In the genomic region with DNA sequence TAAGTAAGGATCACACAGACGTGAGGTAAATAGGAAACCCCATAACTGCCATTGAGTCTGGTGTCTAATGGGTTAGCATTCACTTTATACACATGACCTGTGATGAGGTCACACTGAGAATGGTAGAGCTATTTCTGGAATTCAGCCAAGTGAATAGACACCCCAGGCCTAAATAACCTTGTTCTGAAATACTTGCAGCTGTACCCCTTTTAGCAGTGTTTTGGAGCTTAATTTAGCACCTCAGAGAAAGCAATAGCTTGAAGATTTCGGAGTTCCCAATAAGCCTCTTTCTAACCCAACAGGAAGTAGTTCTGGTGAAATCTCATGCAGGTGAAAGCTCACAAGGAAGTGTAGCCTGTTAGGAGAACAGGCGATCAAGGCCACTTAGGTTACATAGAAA, we compare ENCODE assay signal across 19 mouse cellular contexts. TPM values are rescaled to one million over a fixed set of nuclear protein-coding genes. Genes with fewer than 3 reads are reported as not detected.
DNase-seq lines count a peak whose midpoint lies in the region; ATAC-seq and TF ChIP-seq lines count a peak whose summit lies in the region.
"Had no signal": no experiment of that assay in that cellular context is flagged by ENCODE, and none has a peak within 500 bp of the region (broad histone marks: within the 10 kb centered on the region; RNA-seq: fewer than 3 reads in every experiment).

A gene (minus strand): TSS at position 101 of the 400 bp plus-strand sequence.

- no peaks in the 10 kb centered on the region for H3K9me3 ChIP-seq in forebrain, embryonic 10.5 days
- no peaks in the 10 kb centered on the region for H3K9me3 ChIP-seq in forebrain, embryonic 11.5 days (ENCODE audit: control insufficient read depth, low read length)
- H3K9me3 ChIP-seq in midbrain, postnatal 0 days (ENCODE audit: low read length) = no peaks in the 10 kb centered on the region
- H3K9me3 ChIP-seq: limb, embryonic 12.5 days; liver, embryonic 15.5 days; megakaryocyte, embryonic 14.5 days had no signal

- H3K4me3 ChIP-seq in forebrain, embryonic 10.5 days = no peak within 1 kb of the TSS
- no peak within 1 kb of the TSS for H3K4me3 ChIP-seq in forebrain, embryonic 11.5 days (ENCODE audit: low read depth, low read length)
- no peak within 1 kb of the TSS for H3K4me3 ChIP-seq in left cerebral cortex, adult 2 months
- H3K4me3 ChIP-seq in midbrain, postnatal 0 days (ENCODE audit: low read depth, low read length) = no peak within 1 kb of the TSS
- H3K4me3 ChIP-seq: gastrocnemius, adult 2 months; limb, embryonic 12.5 days; liver, embryonic 15.5 days; megakaryocyte, embryonic 14.5 days; myocyte had no signal

- intact Hi-C loops in left cerebral cortex, adult 2 months (cut with DNase I) = no loop called here
- intact Hi-C loops in left cerebral cortex, postnatal 10 days (cut with DNase I) = no loop called here

- H3K27me3 ChIP-seq in forebrain, embryonic 10.5 days (ENCODE audit: poor library complexity, severe bottlenecking) = no peaks in the 10 kb centered on the region
- H3K27me3 ChIP-seq in forebrain, embryonic 11.5 days (ENCODE audit: control insufficient read depth, insufficient read depth, low read length) = no peaks in the 10 kb centered on the region
- H3K27me3 ChIP-seq in midbrain, postnatal 0 days (ENCODE audit: insufficient read depth, low read length) = no peaks in the 10 kb centered on the region
- H3K27me3 ChIP-seq: CH12.LX; limb, embryonic 12.5 days; liver, embryonic 15.5 days had no signal

- no peak within 1 kb of the TSS for H3K9ac ChIP-seq in forebrain, embryonic 11.5 days (ENCODE audit: low read length)
- no peak within 1 kb of the TSS for H3K9ac ChIP-seq in midbrain, postnatal 0 days (replicated peaks; ENCODE audit: low read length, poor library complexity, severe bottlenecking)
- H3K9ac ChIP-seq: limb, embryonic 12.5 days; liver, embryonic 15.5 days had no signal

- TF ChIP-seq CTCF in left cerebral cortex, adult 2 months (IDR thresholded peaks at IDR 0.05) = no peak
- no peak for TF ChIP-seq CTCF in midbrain, postnatal 0 days (IDR thresholded peaks at IDR 0.05)

- no peak for DNase-seq in forebrain, embryonic 10.5 days (ENCODE audit: extremely low spot score, low spot score)
- no peak for DNase-seq in forebrain, embryonic 11.5 days (ENCODE audit: low spot score)
- DNase-seq in left cerebral cortex, adult 2 months (ENCODE audit: extremely low spot score in 1 of 2, low spot score in 2 of 2) = no peak
- no peak for DNase-seq in left cerebral cortex, postnatal 10 days (ENCODE audit: extremely low spot score in 1 of 2, low spot score in 2 of 2)
- no peak for DNase-seq in thymus, postnatal 0 days (ENCODE audit: low spot score)
- no peak for DNase-seq in thymus, adult 18-20 months
- no peak for DNase-seq in midbrain, postnatal 0 days (ENCODE audit: low spot score)
- no peak for DNase-seq in kidney, postnatal 36 days
- DNase-seq: adrenal gland, adult 8-10 months; cerebellum, adult 11 months; cerebellum, postnatal 25 days; gastrocnemius, adult 2 months; lung, postnatal 10 days had no signal

- no peaks in the 10 kb centered on the region for H3K36me3 ChIP-seq in forebrain, embryonic 10.5 days (replicated peaks)
- no peaks in the 10 kb centered on the region for H3K36me3 ChIP-seq in forebrain, embryonic 11.5 days (ENCODE audit: control insufficient read depth, insufficient read depth, low read length)
- H3K36me3 ChIP-seq in midbrain, postnatal 0 days (ENCODE audit: insufficient read depth, low read length) = no peaks in the 10 kb centered on the region
- H3K36me3 ChIP-seq: limb, embryonic 12.5 days had no signal

- no peak within 1 kb of the TSS for H3K4me2 ChIP-seq in forebrain, embryonic 11.5 days (ENCODE audit: low read depth, low read length, severe bottlenecking)
- H3K4me2 ChIP-seq in midbrain, postnatal 0 days (ENCODE audit: low read depth, low read length, poor library complexity, severe bottlenecking) = no peak within 1 kb of the TSS
- H3K4me2 ChIP-seq: limb, embryonic 12.5 days; liver, embryonic 15.5 days had no signal

- peaks cover 57% of the 10 kb centered on the region for H3K4me1 ChIP-seq in forebrain, embryonic 10.5 days
- peaks cover 5% of the 10 kb centered on the region; the same call in 1 of the 2 replicates for H3K4me1 ChIP-seq in forebrain, embryonic 11.5 days (replicated peaks; ENCODE audit: control insufficient read depth, insufficient read depth, low read length)
- H3K4me1 ChIP-seq in midbrain, postnatal 0 days (ENCODE audit: insufficient read depth, low read length) = peaks cover 3% of the 10 kb centered on the region; the same call in 1 of the 2 replicates
- H3K4me1 ChIP-seq: liver, embryonic 15.5 days had no signal

- ATAC-seq in forebrain, embryonic 11.5 days (replicated peaks; ENCODE audit: low FRiP score) = no peak
- no peak for ATAC-seq in midbrain, postnatal 0 days (ENCODE audit: low FRiP score)
- ATAC-seq: intestine, embryonic 16.5 days had no signal

- WGBS in forebrain, embryonic 10.5 days = 84% methylated on average over 3 of the region's 3 CpGs
- 77% methylated on average over 3 of the region's 3 CpGs for WGBS in forebrain, embryonic 11.5 days
- WGBS in midbrain, postnatal 0 days = 65% methylated on average over 3 of the region's 3 CpGs

- H3K27ac ChIP-seq in forebrain, embryonic 10.5 days = peak within 1 kb of the TSS; percentile 75
- no peak within 1 kb of the TSS for H3K27ac ChIP-seq in forebrain, embryonic 11.5 days (ENCODE audit: low read depth, low read length)
- peak within 1 kb of the TSS; percentile 37; the same call in 1 of the 2 replicates for H3K27ac ChIP-seq in left cerebral cortex, adult 2 months
- peak within 1 kb of the TSS; percentile 71 for H3K27ac ChIP-seq in midbrain, postnatal 0 days (ENCODE audit: low read depth, low read length)
- H3K27ac ChIP-seq: gastrocnemius, adult 2 months; limb, embryonic 12.5 days; liver, embryonic 15.5 days had no signal

RNA-seq across cellular contexts. Expression of the gene that starts here (rescaled TPM):
- 0.46 and 0.54 TPM in 2 replicates for polyA plus RNA-seq in forebrain, embryonic 10.5 days (2016; fragmentation: Nextera tagmentation; extraction: Ambion mirVana)
- polyA plus RNA-seq in forebrain, embryonic 11.5 days (2014; fragmentation: Nextera tagmentation; extraction: Ambion mirVana) = 0.64 and 0.68 TPM in 2 replicates
- under 1 TPM in 1 of 2 experiments, not detected in 1; 0.20 TPM for total RNA-seq in left cerebral cortex, adult 2 months (2021)
- under 1 TPM; 0.28 to 0.66 TPM for total RNA-seq in left cerebral cortex, postnatal 10 days (2021)
- 26.5 and 29.8 TPM in 2 replicates for polyA plus RNA-seq in thymus, postnatal 0 days (2015; fragmentation: Nextera tagmentation; extraction: Ambion mirVana)
- 0.38 and 0.47 TPM in 2 replicates for total RNA-seq in midbrain, postnatal 0 days (2014; rRNA removed)
- 0.58 and 0.86 TPM in 2 replicates for polyA plus RNA-seq in midbrain, postnatal 0 days (2015; fragmentation: Nextera tagmentation; extraction: Ambion mirVana)

Comparison
In these comparisons a context has a peak if more than half of its experiments do, and no peak if none do; other contexts are left out.
1. RNA of the gene that starts here (polyA plus RNA-seq): 26.5 to 29.8 TPM in thymus, postnatal 0 days; 0.58 to 0.86 TPM in midbrain, postnatal 0 days, 0.64 to 0.68 TPM in forebrain, embryonic 11.5 days and 0.46 to 0.54 TPM in forebrain, embryonic 10.5 days; every median in the first group is over 10 times any median in the second.